Mouse (Mus musculus): ENCODE measurements around the gene Nphp4. TPM values are rescaled to one million over a fixed set of nuclear protein-coding genes. Genes with fewer than 3 reads are reported as not detected.

The Nphp4 gene
- polyA plus RNA-seq (2012; ENCODE audit: low replicate concordance) = 0.46 and 0.48 TPM in 2 replicates

DNA sequence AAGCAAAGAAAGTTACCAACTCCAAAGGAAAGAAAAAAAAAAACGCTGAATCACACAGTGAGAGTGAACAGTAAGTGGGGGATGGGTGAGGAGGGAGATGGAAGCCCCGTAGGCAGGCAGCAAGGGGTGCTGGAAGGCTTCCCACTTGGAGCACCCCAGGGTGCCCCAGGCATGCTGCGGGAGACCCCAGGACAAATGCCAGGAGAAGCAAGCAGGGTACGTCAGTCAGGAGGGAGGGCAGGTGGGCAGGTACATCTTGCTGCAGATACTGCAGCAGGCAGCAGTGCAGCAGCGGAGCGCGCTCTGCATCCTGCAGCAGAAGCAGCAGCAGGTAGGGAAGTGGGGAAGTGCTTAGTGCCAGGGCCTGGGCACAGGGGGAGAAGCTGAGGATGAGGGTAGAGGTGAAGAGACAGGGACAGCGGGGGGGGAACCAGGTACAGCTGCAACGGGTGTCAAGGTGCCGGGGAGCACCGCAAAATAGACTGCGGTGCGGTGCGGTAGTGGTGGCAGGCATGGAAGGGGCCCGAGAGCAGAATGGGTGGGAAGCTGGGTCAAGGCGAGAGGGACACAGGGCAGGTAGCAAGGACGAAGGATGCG, at the start of gene Nphp4:
Gene Nphp4 (plus strand): TSS at position 280 of the 597 bp plus-strand sequence.

DNA sequence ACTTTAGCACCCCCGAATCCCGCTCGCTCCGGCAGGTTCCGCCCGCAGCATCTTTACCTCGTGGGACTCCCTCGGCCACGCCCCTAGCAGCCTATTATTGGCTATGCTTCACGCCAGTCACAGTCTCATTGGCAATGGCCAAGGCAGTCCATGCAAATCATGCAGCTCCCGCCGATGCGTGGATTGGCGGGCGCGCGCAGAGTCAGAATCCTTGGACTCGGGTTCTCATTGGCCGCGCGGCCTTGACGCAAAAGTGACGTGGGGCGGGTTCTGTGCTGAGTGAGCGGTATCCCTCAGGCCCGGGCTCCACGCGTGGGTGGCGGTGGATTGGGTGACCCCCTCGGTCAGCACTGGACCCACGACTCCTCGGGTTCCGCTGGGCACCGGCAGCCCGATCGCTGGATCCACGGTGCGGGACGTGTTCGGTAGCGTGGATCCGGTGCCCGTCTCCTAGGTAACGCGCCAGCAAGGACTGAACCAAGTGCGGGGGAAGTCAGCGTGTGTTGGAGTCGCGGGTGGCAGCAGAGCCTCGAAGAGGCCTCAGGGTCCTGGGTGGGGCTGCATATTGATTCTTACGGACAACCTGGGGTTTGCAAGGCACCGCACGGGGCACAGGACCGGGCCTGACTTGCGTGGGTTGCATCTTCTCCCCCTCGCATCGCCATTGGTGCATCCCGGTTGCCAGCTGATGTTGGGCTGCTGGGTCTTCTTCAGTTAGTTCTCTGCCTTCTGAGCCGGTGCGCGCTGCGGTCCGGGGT, 1.1 kb downstream of the Nphp4 start, which contains the start of gene Kcnab2:
Gene Kcnab2 (minus strand): TSS at position 406 of the 758 bp plus-strand sequence.

Other genes starting within 250 kb of the Nphp4 start
- 0.48 TPM in 1 of 2 replicates, not detected in the other for gene Gpr153, start 202.5 kb upstream of the Nphp4 start, polyA plus RNA-seq (2012; ENCODE audit: low replicate concordance)
- 0.22 and 0.50 TPM in 2 replicates for gene Hes3, start 185.0 kb upstream of the Nphp4 start, polyA plus RNA-seq (2012; ENCODE audit: low replicate concordance)
- 17.2 and 31.3 TPM in 2 replicates for gene Icmt, start 179.5 kb upstream of the Nphp4 start, polyA plus RNA-seq (2012; ENCODE audit: low replicate concordance)
- 0.23 TPM in 1 of 2 replicates, not detected in the other for gene Rnf207, start 157.7 kb upstream of the Nphp4 start, polyA plus RNA-seq (2012; ENCODE audit: low replicate concordance)
- 12.8 and 43.2 TPM in 2 replicates for gene Rpl22, start 151.0 kb upstream of the Nphp4 start, polyA plus RNA-seq (2012; ENCODE audit: low replicate concordance)
- 0.09 TPM in 1 of 2 replicates, not detected in the other for gene Chd5, start 138.1 kb upstream of the Nphp4 start, polyA plus RNA-seq (2012; ENCODE audit: low replicate concordance)
- 25.6 and 47.6 TPM in 2 replicates for gene Kcnab2, start 1.2 kb downstream of the Nphp4 start, polyA plus RNA-seq (2012; ENCODE audit: low replicate concordance)